Mouse (Mus musculus): ENCODE measurements around the gene Clic1.

DNA sequence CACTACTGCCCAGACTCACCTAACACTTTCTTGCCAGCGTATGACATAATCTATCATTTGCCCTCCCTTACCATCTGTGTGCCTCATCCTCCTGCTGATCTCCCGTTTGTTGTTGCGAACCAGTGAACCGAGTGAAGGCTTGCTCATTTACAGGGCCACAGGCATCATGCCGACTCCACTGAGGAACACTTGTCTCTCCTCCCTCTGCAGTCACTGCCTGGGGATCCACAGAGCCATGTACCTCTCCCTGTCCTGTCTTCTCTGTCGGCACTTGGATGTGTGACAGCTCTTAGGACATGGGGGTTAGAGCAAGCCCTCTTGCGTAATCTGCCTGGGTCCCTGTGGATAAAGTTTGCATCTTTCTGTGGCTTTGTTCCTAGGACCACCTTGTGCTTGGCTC lies 40.2 kb upstream of the Clic1 start:
- TF ChIP-seq CTCF (IDR thresholded peaks at IDR 0.05; ENCODE audit: borderline replicate concordance, extremely low read depth, insufficient read depth, insufficient read length) = no peak
- no peak for TF ChIP-seq POLR2A (IDR thresholded peaks at IDR 0.05; ENCODE audit: borderline replicate concordance, extremely low read depth, insufficient read depth, insufficient read length, poor library complexity, severe bottlenecking)

All from brain, embryonic 14.5 days (tissue).